Mouse (Mus musculus): ENCODE measurements around the gene Mogs. TPM values are rescaled to one million over a fixed set of nuclear protein-coding genes. Genes with fewer than 3 reads are reported as not detected.

Gene Mogs
- polyA plus RNA-seq, 1 experiment: 25.4 TPM

DNA sequence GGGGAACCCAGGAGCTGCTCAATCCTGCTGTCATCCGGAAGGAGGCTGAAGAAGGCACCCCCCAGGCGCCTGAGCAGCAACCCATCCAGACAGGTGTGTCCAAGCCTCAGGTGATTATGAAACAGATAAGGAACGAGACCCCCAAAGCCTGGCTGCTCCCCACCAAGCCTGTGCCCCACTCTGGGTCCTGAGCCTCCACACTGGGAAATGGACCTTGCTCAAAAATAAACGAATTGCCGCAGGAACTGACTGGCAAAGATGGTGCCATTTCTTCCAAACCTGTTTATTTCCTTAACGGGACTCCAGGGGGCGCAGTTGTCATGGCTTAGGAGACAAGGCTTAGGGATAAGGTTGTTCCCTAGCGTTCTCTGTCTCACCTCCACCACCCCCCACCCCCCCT lies 47.4 kb downstream of the Mogs start:
- peak; percentile 53 for TF ChIP-seq CTCF (IDR thresholded peaks at IDR 0.05; ENCODE audit: low read depth, low read length)
- TF ChIP-seq POLR2A (IDR thresholded peaks at IDR 0.05; ENCODE audit: insufficient read depth, low read length): no peak
- no peaks in the 10 kb centered on the region for H3K36me3 ChIP-seq (ENCODE audit: control insufficient read depth, insufficient read depth, low read length, poor library complexity, severe bottlenecking)
- H3K9me3 ChIP-seq (replicated peaks; ENCODE audit: control insufficient read depth, insufficient read depth, low read length, poor library complexity, severe bottlenecking): no peaks in the 10 kb centered on the region
- H3K27ac ChIP-seq (ENCODE audit: insufficient read depth, low read length): no peak overlapping the region
- peak overlapping the region; percentile 64 for H3K4me3 ChIP-seq (ENCODE audit: low read depth, low read length)
- no peaks in the 10 kb centered on the region for H3K4me1 ChIP-seq (ENCODE audit: control insufficient read depth, insufficient read depth, low read length)
- H3K27me3 ChIP-seq (ENCODE audit: control insufficient read depth, insufficient read depth, low read length, poor library complexity, severe bottlenecking): no peaks in the 10 kb centered on the region
- peak overlapping the region; percentile 56; the same call in 1 of the 2 replicates for H3K9ac ChIP-seq (ENCODE audit: low read depth, poor library complexity, severe bottlenecking)

DNA sequence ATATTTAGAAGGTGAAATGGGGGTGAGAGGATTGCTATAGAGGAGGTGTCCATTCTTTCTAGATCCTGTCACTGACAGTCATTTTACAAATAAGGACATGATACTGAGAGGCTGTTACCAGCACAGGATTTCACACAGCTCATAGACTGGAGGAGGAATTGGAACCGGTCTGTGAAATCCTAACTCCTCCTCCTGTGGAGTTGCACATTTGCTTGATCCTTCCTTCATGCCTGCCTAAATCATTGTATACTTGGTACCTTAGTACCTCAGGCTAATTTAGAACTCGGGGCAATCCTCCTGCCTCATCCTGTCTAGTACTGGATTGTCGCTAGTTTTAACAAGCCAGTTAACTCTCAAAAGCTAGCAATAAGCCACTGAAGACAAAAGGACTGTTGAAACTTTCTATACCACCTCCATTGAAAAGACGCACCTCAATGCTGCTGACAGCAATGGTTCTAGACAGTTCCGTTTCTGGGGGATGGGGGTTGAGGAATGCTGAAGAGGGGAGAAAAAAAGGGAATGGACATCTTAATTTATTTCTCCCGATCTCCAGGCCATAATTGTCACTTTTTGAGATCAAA lies 49.8 kb downstream of the Mogs start:
- Histone ChIP-seq H3K4me3 (ENCODE audit: low read depth, low read length) (peak overlapping the region; percentile 31), H3K9ac (ENCODE audit: low read depth, poor library complexity, severe bottlenecking) (peak overlapping the region; percentile 60), H3K36me3 (ENCODE audit: control insufficient read depth, insufficient read depth, low read length, poor library complexity, severe bottlenecking) (no peaks in the 10 kb centered on the region), H3K4me1 (ENCODE audit: control insufficient read depth, insufficient read depth, low read length) (no peaks in the 10 kb centered on the region), H3K27me3 (ENCODE audit: control insufficient read depth, insufficient read depth, low read length, poor library complexity, severe bottlenecking) (no peaks in the 10 kb centered on the region), H3K27ac (ENCODE audit: insufficient read depth, low read length) (no peak overlapping the region), H3K9me3 (replicated peaks; ENCODE audit: control insufficient read depth, insufficient read depth, low read length, poor library complexity, severe bottlenecking) (no peaks in the 10 kb centered on the region)
- TF ChIP-seq CTCF (IDR thresholded peaks at IDR 0.05; ENCODE audit: low read depth, low read length): no peak
- TF ChIP-seq POLR2A (IDR thresholded peaks at IDR 0.05; ENCODE audit: insufficient read depth, low read length): no peak
- no peak for TF ChIP-seq EP300 (IDR thresholded peaks at IDR 0.05; ENCODE audit: insufficient read depth, low read depth, low read length)

DNA sequence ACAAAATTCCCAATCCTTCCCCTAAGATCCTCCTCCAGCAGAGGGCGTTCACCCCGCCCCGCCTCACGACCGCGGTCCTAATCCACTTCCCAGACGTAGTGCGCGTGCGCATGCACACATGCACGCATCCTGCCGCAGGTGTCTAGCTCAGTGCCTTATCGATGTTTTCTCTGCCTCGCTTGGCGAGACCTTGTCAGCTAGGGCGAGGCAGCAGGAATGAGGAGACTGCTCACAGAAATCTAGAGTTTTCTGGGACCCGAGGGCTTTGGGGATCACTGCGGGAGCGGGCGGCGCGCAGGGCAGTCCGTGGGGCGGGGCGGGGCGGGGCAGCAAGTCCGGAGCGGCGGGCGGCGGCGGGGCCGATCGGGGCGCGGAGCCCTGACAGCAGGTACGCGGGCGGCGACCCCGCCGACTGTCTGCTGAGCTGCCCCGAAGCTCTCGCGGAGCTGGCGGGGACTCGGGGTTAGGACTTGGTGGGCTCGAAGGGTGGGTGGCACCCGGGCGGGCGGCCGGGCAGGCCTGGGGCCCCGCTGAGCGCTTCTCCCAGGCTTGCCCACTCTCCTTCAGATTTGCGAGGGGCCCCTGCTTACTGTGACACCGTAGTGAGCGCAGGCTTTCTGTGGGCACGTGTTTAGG lies 50.4 kb downstream of the Mogs start, which contains the start of gene Dctn1:
TSS of gene Dctn1 (plus strand) at position 314 of the 636 bp plus-strand sequence.
- TF ChIP-seq POLR2A (IDR thresholded peaks at IDR 0.05; ENCODE audit: insufficient read depth, low read length) (no peak), CTCF (IDR thresholded peaks at IDR 0.05; ENCODE audit: low read depth, low read length) (peak; percentile 88), EP300 (IDR thresholded peaks at IDR 0.05; ENCODE audit: insufficient read depth, low read depth, low read length) (peak; percentile 56; the same call in 1 of the 2 replicates)
- H3K9me3 ChIP-seq (replicated peaks; ENCODE audit: control insufficient read depth, insufficient read depth, low read length, poor library complexity, severe bottlenecking): no peaks in the 10 kb centered on the region
- H3K36me3 ChIP-seq (ENCODE audit: control insufficient read depth, insufficient read depth, low read length, poor library complexity, severe bottlenecking): no peaks in the 10 kb centered on the region
- H3K27me3 ChIP-seq (ENCODE audit: control insufficient read depth, insufficient read depth, low read length, poor library complexity, severe bottlenecking): no peaks in the 10 kb centered on the region
- peak within 1 kb of the TSS; percentile 60 for H3K9ac ChIP-seq (ENCODE audit: low read depth, poor library complexity, severe bottlenecking)
- no peaks in the 10 kb centered on the region for H3K4me1 ChIP-seq (ENCODE audit: control insufficient read depth, insufficient read depth, low read length)
- H3K4me3 ChIP-seq (ENCODE audit: low read depth, low read length): peak within 1 kb of the TSS; percentile 60
- H3K27ac ChIP-seq (ENCODE audit: insufficient read depth, low read length): no peak within 1 kb of the TSS

DNA sequence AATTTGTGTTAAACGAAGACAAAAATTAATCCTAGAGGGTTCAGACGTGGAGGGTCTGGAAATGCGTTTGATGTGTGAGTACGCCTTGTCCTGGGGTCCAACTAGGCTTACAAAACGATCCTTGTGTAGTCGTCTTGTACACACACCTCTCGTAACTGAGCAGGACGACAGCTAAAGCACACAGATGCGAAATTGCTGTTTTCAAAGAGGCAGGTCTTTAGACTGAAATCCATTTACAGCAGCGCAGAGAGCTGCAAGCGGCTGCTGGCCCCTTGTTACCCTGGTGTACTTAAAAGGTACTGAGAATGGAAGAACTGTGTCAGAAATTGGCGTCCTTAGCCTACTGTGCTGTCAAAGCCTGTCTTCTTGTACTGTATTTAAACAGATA lies 50.9 kb downstream of the Mogs start:
- Histone ChIP-seq H3K27ac (ENCODE audit: insufficient read depth, low read length) (no peak overlapping the region), H3K9me3 (replicated peaks; ENCODE audit: control insufficient read depth, insufficient read depth, low read length, poor library complexity, severe bottlenecking) (no peaks in the 10 kb centered on the region), H3K4me1 (ENCODE audit: control insufficient read depth, insufficient read depth, low read length) (peaks cover 2% of the 10 kb centered on the region), H3K36me3 (ENCODE audit: control insufficient read depth, insufficient read depth, low read length, poor library complexity, severe bottlenecking) (no peaks in the 10 kb centered on the region), H3K27me3 (ENCODE audit: control insufficient read depth, insufficient read depth, low read length, poor library complexity, severe bottlenecking) (no peaks in the 10 kb centered on the region), H3K4me3 (ENCODE audit: low read depth, low read length) (peak overlapping the region; percentile 60), H3K9ac (ENCODE audit: low read depth, poor library complexity, severe bottlenecking) (peak overlapping the region; percentile 60)
- no peak for TF ChIP-seq POLR2A (IDR thresholded peaks at IDR 0.05; ENCODE audit: insufficient read depth, low read length)
- TF ChIP-seq EP300 (IDR thresholded peaks at IDR 0.05; ENCODE audit: insufficient read depth, low read depth, low read length): no peak
- no peak for TF ChIP-seq CTCF (IDR thresholded peaks at IDR 0.05; ENCODE audit: low read depth, low read length)

Other genes starting within 250 kb of the Mogs start
- gene Sema4f, start 175.7 kb upstream of the Mogs start, polyA plus RNA-seq (2011; ENCODE audit: insufficient read depth, insufficient read length, low read depth, missing spikeins): 1.2 and 1.9 TPM in 2 replicates
- 2.2 and 2.3 TPM in 2 replicates for gene M1ap, start 168.6 kb upstream of the Mogs start, polyA plus RNA-seq (2011; ENCODE audit: insufficient read depth, insufficient read length, low read depth, missing spikeins)
- 4.7 and 4.8 TPM in 2 replicates for gene Dok1, start 82.0 kb upstream of the Mogs start, polyA plus RNA-seq (2011; ENCODE audit: insufficient read depth, insufficient read length, low read depth, missing spikeins)
- 2.2 and 3.1 TPM in 2 replicates for gene Loxl3, start 81.3 kb upstream of the Mogs start, polyA plus RNA-seq (2011; ENCODE audit: insufficient read depth, insufficient read length, low read depth, missing spikeins)
- gene Aup1, start 61.0 kb upstream of the Mogs start, polyA plus RNA-seq (2011; ENCODE audit: insufficient read depth, insufficient read length, low read depth, missing spikeins): 42.4 and 44.3 TPM in 2 replicates
- 36.8 and 37.4 TPM in 2 replicates for gene Htra2, start 60.2 kb upstream of the Mogs start, polyA plus RNA-seq (2011; ENCODE audit: insufficient read depth, insufficient read length, low read depth, missing spikeins)
- 2.9 and 3.7 TPM in 2 replicates for gene Dqx1, start 57.7 kb upstream of the Mogs start, polyA plus RNA-seq (2011; ENCODE audit: insufficient read depth, insufficient read length, low read depth, missing spikeins)
- gene Tlx2, start 45.2 kb upstream of the Mogs start, polyA plus RNA-seq (2011; ENCODE audit: insufficient read depth, insufficient read length, low read depth, missing spikeins): not detected in 2 replicates
- 14.7 and 21.3 TPM in 2 replicates for gene Pcgf1, start 37.6 kb upstream of the Mogs start, polyA plus RNA-seq (2011; ENCODE audit: insufficient read depth, insufficient read length, low read depth, missing spikeins)
- gene Lbx2, start 29.1 kb upstream of the Mogs start, polyA plus RNA-seq (2011; ENCODE audit: insufficient read depth, insufficient read length, low read depth, missing spikeins): not detected in 2 replicates
- not detected in 2 replicates for gene Ccdc142, start 13.9 kb upstream of the Mogs start, polyA plus RNA-seq (2011; ENCODE audit: insufficient read depth, insufficient read length, low read depth, missing spikeins)
- gene Gm42688, start 13.9 kb upstream of the Mogs start, polyA plus RNA-seq (2011; ENCODE audit: insufficient read depth, insufficient read length, low read depth, missing spikeins): 0.45 and 1.2 TPM in 2 replicates
- 29.5 and 36.4 TPM in 2 replicates for gene Mrpl53, start 6.5 kb upstream of the Mogs start, polyA plus RNA-seq (2011; ENCODE audit: insufficient read depth, insufficient read length, low read depth, missing spikeins)
- 26.7 and 32.4 TPM in 2 replicates for gene Wbp1, start 6.1 kb downstream of the Mogs start, polyA plus RNA-seq (2011; ENCODE audit: insufficient read depth, insufficient read length, low read depth, missing spikeins)
- gene Ino80b, start 9.9 kb downstream of the Mogs start, polyA plus RNA-seq (2011; ENCODE audit: insufficient read depth, insufficient read length, low read depth, missing spikeins): 9.0 and 11.6 TPM in 2 replicates
- 10.4 and 10.5 TPM in 2 replicates for gene Rtkn, start 20.0 kb downstream of the Mogs start, polyA plus RNA-seq (2011; ENCODE audit: insufficient read depth, insufficient read length, low read depth, missing spikeins)
- gene Wdr54, start 40.9 kb downstream of the Mogs start, polyA plus RNA-seq (2011; ENCODE audit: insufficient read depth, insufficient read length, low read depth, missing spikeins): 7.3 and 7.9 TPM in 2 replicates
- not detected in 2 replicates for gene 1700003E16Rik, start 40.9 kb downstream of the Mogs start, polyA plus RNA-seq (2011; ENCODE audit: insufficient read depth, insufficient read length, low read depth, missing spikeins)
- 41.5 and 52.4 TPM in 2 replicates for gene Dctn1, start 50.4 kb downstream of the Mogs start, polyA plus RNA-seq (2011; ENCODE audit: insufficient read depth, insufficient read length, low read depth, missing spikeins)
- gene Slc4a5, start 104.3 kb downstream of the Mogs start, polyA plus RNA-seq (2011; ENCODE audit: insufficient read depth, insufficient read length, low read depth, missing spikeins): 2.1 and 3.8 TPM in 2 replicates
- gene Mthfd2, start 210.4 kb downstream of the Mogs start, polyA plus RNA-seq (2011; ENCODE audit: insufficient read depth, insufficient read length, low read depth, missing spikeins): 58.4 and 63.8 TPM in 2 replicates
- gene Mob1a, start 210.5 kb downstream of the Mogs start, polyA plus RNA-seq (2011; ENCODE audit: insufficient read depth, insufficient read length, low read depth, missing spikeins): 49.5 and 62.1 TPM in 2 replicates
- gene Bola3, start 233.7 kb downstream of the Mogs start, polyA plus RNA-seq (2011; ENCODE audit: insufficient read depth, insufficient read length, low read depth, missing spikeins): 37.9 and 38.1 TPM in 2 replicates

Measured in ES-Bruce4 (cell line).